Mouse (Mus musculus): Measurements from ENCODE around the gene AI182371.

The AI182371 gene

DNA sequence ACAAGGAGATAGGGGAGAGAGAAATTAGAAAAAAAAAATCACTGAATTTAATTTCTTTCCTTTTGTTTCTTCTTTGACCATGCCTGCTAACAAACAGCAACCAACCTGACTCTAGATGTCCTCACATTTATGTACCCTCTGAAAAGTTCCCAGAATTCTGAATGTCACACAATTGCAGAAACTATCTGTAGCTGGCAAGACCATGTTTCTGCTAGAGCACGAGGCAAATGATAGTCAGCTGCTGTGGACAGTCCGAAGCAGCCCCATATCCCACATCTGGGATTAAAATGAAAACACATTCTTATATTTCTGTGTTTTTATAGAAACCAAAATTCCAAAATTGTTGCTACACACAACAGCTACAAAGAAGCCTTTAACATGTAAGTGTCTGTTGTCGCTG is at the start of gene AI182371:
Gene AI182371 (minus strand): TSS at position 101 of the 400 bp plus-strand sequence.
- no peak for DNase-seq

DNA sequence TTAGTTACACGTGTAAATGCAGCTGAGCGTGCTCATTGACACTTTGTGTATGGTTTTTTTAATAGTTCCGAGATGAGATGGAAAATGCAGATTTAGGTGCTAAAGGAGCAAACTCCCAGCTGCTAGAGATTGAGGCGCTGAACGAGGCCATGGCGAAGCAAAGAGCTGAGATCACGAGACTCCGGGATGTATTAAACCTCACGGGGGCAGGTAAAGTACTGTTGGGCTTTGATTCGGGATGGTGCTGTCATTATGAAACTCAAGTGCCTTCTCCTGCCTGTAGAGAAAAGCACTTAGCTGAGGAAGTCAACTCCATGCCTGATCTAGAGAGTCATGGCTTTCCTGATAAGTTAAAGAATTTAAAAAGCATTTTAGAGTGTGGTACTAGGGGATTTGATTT is 47.5 kb upstream of the AI182371 start:
- DNase-seq, result no peak

DNA sequence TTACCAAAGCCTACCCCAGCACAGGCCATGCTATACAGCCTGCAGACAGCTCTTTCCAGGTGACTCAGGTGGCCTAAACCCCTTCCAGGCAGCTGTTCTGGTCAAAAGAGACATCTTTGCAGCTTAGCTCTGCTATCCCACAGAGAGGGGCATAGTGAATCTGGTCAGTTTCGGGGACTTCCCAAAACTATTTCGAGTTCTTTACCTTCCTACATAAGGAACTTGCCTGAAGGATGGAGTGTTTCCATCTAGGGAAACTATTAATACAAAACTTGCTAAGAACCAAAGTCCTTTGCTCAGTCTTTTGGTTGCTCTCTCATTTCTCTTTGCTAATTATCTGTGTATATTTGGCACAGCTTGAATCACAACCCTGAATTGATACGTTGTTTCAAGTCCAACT is 40.3 kb upstream of the AI182371 start:
- no peak for DNase-seq

DNA sequence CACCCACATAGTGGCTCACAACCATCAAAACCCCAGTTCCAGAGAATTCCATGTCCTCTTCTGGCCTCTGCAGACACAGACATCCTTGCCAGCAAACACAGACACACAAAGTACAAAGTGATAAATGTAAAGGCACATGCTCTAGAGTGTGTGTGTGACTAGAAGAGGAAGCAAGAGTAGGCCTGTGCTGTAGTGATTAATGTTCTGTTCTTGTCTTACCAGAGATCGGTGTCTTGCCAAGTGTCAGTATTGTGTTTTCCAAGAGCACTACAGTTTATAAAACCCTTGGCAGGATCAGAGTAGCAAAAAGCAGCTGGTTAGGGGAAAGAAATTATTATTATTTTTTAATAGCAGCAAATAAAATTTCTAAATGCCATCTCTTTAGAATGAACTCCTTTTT is 37.2 kb upstream of the AI182371 start:
- no peak for DNase-seq

DNA sequence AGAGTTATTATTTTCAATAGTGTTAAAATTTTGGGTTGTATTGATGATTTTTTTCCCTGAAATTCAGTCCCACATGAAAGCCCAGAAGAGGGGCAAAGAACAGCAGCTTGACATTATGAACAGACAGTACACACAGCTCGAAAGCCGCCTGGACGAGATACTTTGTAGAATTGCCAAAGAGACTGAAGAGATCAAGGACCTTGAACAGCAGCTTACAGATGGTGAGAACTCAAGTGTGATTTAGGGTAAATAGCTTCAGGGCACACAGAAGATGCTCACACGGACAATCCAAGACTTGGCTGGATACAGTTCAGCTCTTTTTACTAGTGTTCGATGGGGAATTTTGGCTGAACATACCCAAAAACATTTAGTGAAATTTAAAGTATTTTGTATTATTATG is 32.5 kb upstream of the AI182371 start:
- DNase-seq, result no peak

DNA sequence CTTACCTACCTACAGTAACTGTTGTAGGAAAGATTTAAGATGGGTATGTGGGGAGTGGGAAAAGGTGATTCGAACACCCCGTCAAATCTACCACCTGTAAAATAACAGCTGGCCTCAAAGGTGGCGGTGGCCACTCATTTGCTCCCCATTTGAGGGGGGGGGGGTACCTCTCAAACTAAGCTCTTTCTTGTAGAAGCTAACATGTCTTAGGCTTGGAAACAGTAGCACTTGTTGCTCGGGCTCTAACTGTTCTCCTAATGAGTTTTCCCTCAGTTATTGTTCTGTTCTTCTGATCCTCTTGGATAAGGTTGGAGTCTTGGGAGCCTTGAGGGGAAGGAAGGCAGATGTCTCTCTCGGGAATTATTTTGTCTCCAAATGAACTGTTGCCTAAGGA is 31.3 kb upstream of the AI182371 start:
- no peak for DNase-seq

DNA sequence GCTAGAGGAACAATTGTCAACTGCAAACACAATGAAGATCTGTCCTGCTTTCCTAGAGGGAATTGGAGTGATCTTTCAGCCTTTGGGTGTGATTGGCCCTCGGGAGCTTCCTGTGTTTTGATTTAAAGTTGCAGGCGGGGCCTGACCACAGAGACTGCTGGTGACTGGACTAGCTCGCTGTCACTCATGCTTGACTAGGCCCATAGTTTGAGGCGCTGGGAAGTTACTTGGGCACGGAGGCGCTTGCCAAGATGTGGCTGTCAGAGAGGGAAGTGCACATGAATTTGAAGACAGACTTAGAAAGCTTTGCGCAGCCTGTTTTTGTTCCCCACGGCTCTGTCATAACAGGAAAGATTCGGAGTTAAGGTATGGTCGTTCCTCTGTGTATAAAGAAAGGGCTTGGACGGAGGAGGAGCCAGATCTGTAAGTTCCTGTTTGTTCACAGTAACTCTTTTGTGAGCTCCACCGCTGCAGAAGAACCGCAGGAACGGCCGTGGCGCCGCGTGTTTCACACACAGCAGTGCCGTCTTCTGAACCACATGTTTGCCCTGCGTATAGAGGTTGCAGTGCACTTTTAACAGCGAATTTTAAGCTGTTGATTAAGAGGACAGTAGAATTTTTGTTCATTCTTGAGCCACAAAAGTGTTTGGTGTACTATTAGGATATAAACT is 30.8 kb upstream of the AI182371 start:
- peak; percentile 95 for DNase-seq

DNA sequence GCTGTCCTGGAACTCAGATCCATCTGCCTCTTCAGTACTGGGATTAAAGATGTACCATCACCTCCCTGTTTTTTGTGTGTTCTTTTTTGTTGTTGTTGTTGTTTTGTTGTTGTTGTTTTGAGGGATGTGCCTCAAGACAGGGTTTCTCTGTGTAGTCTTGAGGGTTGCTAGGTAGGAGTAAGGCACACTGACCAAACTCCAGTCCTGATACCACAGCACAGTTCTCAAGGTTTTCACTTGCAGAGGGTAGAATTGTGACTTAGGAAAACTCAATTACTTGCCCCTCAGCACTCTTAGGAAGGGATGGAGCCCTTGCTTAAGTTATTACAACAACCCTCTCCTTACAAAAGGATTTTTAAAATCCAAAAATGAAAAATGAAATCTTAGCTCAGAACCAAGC is 30.1 kb upstream of the AI182371 start:
- no peak for DNase-seq

DNA sequence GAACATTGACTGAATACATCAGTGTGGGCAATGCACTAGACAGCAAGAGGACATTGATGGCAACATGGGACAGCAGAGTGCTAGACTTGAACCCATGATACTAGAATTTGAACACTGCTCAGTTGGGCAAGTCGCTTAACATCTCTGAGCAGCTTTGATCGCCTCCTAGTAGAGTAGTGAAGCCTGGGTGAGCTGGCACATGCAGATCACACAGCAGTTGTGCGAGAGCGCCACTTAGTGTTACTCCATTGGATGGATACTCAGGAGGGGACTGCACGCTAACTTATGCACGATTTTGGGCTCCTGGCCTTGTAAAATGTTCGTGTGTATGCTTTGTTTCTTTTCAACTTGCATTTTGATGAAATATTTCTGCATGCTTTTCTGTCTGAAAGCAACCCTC is 23.4 kb upstream of the AI182371 start:
- no peak for DNase-seq

DNA sequence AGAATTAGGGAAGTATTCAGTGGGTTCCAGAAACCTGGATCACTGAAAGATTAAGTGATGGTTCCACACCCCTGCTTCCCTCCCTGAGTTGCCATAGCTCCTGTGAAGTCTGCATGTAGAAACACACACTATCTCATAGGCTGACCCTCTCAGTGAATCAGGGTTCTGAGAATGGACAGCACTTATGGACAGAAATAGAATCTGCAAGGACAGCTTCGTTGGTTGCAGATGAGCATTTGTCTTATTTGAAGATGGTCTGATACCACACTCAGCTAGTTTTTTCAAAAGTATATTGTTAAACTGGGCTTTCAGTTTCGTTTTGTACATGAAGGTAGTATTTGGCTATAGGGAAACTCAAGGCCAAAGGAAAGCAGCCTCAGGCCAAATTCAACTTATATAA is 9.2 kb upstream of the AI182371 start:
- DNase-seq, result no peak

DNA sequence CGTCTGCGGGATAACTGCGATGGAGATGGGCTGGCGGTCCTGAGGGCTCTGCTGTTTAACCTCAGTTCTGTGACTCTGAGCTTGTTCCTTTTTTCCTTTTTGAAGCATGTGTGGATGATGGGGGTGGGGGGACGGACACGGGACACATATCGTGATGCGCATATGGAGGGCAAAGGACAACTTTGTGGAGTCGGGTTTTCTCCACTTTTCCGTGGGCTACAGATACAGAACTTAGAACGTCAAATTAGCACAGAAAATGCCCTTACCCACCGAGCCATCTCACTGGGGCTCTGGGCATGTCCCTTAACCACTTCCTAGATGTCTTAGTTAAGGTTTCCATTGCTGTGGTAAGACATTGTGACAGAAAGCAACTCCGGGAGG is 8.6 kb upstream of the AI182371 start:
- DNase-seq, result no peak

DNA sequence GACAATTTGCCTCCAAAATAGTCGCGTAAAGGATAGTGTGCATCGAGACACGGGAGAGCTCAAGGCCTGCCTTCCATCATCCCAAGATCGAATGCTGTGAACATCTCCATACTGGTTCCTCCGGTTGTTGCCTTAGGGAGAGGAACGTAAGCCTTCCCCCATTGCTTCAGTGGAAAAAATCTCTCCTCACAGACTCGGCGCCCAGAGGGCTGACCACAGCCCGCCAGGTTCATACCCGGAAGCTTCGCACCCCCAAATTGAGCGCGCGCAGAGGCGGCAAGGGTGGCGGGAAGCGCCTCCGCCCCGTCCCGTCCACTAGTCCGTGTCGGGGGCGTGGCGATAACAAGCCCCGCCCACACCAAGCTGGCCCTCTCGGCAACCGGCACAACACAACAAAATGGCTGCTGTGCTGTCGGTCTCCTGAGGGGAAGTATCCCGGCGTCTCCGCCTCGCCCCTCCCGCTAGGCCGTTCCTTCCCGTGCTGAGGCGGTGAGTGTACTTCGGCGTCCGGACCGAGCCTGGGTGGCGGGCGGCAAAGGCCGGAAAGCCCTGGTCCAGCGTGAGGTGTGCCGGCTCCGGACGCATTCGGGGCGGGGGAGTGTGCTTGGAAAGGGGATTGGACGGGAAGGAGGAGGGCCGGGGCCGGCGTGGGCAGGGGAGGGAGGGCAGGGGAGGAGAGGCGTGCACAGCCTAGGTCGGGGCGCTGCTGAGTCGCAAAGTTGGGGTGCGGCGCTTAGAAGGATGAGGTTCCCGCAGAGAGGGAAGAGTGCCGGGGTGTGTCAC is 8.0 kb upstream of the AI182371 start, which contains the start of gene Cntrl:
Gene Cntrl (plus strand): TSS at position 352 of the 783 bp plus-strand sequence.
- peak; percentile 92 for DNase-seq

DNA sequence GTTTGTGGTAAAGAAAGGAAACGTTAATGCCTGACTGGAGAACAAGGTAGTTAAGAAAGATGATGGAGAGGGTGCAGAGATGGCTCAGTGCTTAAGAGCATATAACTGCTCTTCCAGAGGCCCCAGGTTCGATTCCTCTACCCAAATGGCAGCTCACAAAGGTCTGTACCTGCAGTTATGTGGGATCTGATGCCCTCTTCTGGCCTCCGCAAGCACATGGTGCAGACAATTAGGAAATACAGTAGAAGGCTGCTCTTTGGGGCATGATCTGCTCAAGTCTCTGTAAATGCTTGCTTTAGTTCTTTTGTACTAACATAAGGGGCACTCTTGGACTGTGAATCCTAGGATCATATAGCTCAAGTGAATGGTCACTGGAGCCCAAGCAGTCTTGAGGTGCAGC is 7.4 kb upstream of the AI182371 start:
- peak; percentile 49 for DNase-seq

DNA sequence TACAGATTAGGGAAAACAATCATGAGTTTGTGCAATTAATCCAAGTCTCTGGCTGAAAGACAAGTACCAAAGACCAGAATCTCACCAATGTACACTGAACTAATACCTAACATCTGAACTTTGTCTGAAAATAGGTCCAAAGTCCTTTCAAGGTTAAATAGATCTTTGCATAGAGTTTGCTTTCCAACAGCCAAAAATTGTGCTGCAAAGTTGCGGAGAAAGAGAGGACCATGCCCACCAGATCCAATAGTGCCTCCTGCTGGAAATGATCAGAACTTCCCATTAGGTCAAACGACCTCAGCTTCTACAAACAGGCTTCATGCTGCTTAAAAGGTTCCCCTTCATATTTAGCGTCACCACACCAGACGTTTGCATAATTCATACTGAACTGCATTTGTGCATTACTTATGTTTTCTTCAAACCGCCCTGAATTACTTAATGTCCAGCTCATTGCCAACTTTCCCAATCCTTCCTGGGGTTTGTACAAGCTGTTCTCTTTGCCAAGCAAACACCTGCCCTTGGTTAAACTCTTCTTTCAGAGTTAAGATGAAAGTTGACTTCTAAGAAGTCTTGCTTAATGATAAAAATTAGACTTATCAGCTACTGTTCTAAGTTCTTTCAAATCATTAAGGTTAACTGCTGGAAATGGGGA is 6.8 kb upstream of the AI182371 start:
- no peak for DNase-seq

DNA sequence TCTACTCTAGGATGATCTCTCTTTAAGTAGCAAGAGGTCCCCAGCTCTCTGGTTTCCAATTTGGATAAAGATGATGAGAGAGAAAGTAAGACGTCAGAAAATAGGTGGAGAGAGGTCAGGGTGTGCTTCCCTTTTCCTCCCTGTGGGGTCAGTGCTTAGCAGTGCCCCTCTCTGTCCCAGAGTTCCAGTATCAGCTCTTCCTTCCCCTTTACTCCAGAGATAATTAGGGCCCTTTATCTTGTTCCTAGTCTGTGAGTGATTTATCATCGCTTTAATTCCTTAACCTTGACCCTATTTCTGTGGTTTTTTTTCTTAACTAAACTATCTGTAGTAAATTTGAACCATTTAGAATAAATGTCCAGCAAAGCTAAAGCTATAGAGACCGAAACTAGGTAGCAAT is 3.5 kb upstream of the AI182371 start:
- no peak for DNase-seq

DNA sequence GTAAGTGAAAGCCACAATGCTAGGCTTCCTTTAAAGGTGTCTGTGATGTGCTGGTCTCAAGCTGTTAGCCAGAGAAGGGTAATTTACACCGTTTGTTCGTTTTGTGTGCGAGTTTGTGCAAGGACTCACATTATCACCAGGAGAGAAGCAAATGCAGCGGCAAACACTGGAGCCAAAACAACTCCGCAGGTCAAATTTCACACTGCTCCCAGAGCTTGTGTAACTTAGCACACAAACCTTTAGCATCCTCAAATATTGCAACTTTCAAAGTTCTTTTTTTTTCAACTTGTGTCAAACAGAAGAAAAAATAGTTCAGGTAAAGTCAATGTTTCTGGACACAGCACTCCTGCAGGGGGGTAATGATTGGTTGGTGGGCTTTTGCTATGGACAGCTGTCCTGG is 2.2 kb upstream of the AI182371 start:
- DNase-seq, result no peak

DNA sequence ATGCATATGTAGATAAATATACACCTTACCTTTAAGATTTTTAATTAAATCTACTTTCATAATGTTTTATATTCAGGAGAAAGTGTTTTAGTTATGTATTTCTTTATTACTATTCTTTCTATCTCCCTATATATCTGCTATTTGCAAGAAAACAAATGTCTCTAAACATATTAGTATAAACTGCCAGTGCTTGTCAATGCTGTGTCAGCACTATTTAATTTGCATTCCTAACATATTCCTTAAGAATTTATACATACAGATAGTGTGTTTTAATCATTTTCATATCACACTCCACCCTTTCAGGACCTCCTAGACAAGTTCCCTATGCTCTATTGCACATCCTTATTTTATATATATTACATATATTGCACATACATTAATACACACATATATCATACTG is 1.4 kb upstream of the AI182371 start:
- no peak for DNase-seq

DNA sequence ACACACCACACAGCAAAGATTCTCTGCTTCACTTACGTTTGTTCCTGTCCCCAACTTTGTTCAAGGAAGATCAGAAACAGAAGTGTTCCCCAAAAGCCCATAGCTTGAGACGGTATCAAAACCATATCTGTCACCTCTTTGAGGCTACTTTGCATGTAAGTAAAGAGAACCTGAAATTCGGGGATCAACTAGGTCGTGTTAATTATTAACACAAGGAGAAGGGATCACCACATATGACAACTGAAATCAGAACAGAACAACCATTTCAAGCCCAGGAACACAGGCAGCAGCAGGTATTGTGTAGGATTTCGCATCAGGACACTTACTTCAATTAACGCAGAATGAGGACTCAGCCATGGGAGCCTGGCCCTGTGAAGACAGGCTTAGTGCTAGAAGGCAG is 814 bp downstream of the AI182371 start:
- DNase-seq, result no peak

DNA sequence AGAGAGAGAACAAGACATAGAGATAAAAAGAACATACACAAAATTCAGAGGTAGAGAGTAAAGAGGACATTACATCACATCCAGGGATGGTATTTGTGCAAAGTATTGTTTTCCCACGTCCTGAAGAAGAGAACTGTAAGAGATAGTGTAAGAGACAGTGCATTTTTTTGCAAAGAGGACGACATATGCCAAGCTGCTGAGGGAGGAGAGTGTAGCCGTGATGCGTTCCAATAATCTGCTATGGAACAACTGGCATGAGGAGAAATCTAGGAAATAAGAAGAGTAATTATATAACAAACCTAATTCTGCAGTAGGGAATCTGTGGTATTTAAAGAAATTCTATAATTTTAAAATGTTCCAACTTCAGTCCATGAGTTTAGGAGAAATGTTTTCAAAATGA is 13.9 kb downstream of the AI182371 start:
- peak; percentile 17 for DNase-seq

DNA sequence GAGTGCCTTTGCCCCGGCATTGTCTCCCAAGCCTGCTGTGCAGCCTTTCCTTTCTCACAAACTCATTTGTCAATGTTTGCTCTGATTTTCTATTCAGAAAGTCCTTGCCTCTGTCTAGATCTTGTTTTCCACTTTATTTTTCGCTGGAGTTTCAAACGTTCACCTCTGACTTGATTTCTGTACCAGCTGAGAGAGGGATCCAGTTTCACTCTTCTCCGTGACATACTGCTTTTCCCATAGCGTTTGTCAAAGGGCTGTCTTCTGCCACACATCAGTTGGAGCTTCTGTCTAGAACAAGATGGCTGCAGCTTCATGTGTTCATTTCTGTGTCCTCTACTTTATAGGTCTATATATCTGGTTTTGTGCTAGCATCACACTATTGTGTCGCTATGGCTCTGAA is 22.2 kb downstream of the AI182371 start:
- DNase-seq, result no peak

DNA sequence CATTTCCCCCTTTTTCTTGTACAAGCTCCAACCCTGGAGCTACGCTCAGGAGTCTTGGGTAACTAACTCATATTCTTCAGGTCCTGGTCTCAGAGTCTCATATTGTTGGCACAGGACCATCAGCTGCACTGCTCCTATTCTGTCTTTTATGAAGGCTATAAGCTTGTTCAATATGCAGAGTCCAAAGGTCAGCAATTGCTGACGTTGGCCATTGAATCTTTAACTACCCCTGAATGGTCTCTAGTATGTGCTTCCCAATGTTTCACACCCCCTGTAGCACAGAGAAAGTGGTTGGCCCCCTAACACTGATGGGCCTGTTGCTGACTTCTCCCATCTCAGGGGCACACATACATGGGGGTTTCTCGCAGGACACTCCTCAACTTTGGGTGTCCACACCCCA is 27.0 kb downstream of the AI182371 start:
- DNase-seq, result no peak

DNA sequence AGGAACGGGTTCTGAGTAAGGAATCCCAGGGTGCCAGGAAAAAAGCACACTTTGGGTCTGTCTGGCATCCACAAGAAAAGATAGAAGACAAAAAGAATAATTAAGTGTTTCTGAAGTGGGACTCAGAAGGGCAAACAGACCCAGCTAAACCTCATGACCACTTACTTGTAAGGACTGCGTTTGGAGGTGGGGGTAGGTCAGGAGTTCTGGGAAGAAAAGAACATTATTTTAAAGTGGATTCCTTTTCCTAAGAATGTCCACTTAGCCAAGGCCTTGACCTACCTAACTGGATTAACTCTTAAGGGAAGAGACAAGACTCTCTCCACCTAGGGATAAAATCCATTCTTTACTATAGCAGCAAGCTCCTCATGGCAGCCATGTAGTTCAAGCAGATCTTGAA is 28.8 kb downstream of the AI182371 start:
- DNase-seq, result no peak

DNA sequence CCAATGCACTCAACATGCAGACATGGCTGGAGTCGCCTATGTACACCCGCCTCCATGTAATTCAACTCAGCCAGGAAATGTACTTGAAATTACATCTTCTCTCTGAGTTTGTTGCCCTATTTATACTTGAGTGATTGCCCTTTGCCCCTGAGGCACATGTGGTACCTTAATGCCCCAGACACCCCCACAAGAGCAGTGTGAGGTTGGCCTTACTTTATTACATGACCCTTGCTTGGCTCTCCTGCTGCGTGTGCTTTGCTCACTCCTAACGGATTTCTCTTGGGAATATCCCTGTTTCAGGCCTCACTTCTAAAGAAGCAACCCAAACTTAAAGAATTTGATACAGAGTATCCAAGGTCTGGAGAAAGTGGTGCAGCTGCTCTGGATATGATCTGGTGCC is 31.1 kb downstream of the AI182371 start:
- no peak for DNase-seq

DNA sequence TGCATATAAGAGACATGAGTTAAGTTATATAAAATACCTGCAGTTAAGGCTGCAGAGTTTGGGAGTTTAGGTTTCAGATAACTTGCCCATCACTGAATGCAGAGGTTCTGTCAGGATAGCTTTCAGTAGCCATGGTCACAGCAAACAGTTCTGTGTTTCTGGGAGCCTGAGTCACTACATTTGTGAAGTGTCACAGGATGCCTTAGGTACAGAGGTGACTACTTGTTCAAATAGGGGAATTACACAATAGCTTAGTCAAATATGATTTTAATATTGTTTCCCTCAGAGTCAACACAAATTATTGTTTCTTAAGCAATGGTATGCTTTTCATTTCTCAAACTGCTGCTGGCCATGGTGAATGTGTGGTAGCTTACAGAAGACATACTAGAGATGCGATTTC is 32.2 kb downstream of the AI182371 start:
- no peak for DNase-seq

Measured in right cerebral cortex, adult 18-20 months (tissue).